Comparison of ENCODE assay signal across 24 mouse cellular contexts in genomic region chr17:75216362-75216761, GRCm38 (mm10).
"Had no signal": no experiment of that assay in that cellular context is flagged by ENCODE, and none has a peak within 500 bp of the region (broad histone marks: within the 10 kb centered on the region; RNA-seq: fewer than 3 reads in every experiment).

No protein-coding gene starts in this region.

- DNase-seq: kidney, adult 11 months; kidney, adult 9 months; kidney, postnatal 14 days; layer of hippocampus, adult 9-11 months; liver; lung, adult 18-20 months; retina, postnatal 1 day; right cerebral cortex, postnatal 25 days; spleen, adult 18-20 months; thymus, postnatal 25 days had no signal

- H3K9me3 ChIP-seq: limb, embryonic 10.5 days; limb, embryonic 13.5 days; liver, embryonic 12.5 days; liver, embryonic 15.5 days; lung, embryonic 15.5 days; megakaryocyte, embryonic 14.5 days; midbrain, embryonic 10.5 days; midbrain, embryonic 13.5 days; neural tube, embryonic 12.5 days; neural tube, embryonic 15.5 days; stomach, embryonic 15.5 days had no signal

- H3K4me3 ChIP-seq: layer of hippocampus, adult 2 months; limb, embryonic 10.5 days; limb, embryonic 13.5 days; liver, embryonic 12.5 days; liver, embryonic 15.5 days; lung, embryonic 15.5 days; megakaryocyte, embryonic 14.5 days; midbrain, embryonic 10.5 days; midbrain, embryonic 13.5 days; neural tube, embryonic 12.5 days; neural tube, embryonic 15.5 days; stomach, embryonic 15.5 days had no signal

- H3K4me2 ChIP-seq: limb, embryonic 13.5 days; liver, embryonic 12.5 days; liver, embryonic 15.5 days; lung, embryonic 15.5 days; midbrain, embryonic 13.5 days; neural tube, embryonic 12.5 days; neural tube, embryonic 15.5 days; stomach, embryonic 15.5 days had no signal

- H3K9ac ChIP-seq: limb, embryonic 13.5 days; liver, embryonic 12.5 days; liver, embryonic 15.5 days; lung, embryonic 15.5 days; midbrain, embryonic 13.5 days; neural tube, embryonic 12.5 days; neural tube, embryonic 15.5 days; stomach, embryonic 15.5 days had no signal

- H3K36me3 ChIP-seq: limb, embryonic 10.5 days; limb, embryonic 13.5 days; liver, embryonic 12.5 days; liver, embryonic 15.5 days; lung, embryonic 15.5 days; midbrain, embryonic 10.5 days; midbrain, embryonic 13.5 days; neural tube, embryonic 12.5 days; neural tube, embryonic 15.5 days; stomach, embryonic 15.5 days had no signal

- H3K27ac ChIP-seq: layer of hippocampus, adult 2 months; limb, embryonic 10.5 days; limb, embryonic 13.5 days; liver, embryonic 12.5 days; liver, embryonic 15.5 days; lung, embryonic 15.5 days; macrophage; midbrain, embryonic 10.5 days; midbrain, embryonic 13.5 days; neural tube, embryonic 12.5 days; neural tube, embryonic 15.5 days; stomach, embryonic 15.5 days had no signal

- H3K27me3 ChIP-seq: limb, embryonic 13.5 days; liver, embryonic 12.5 days; liver, embryonic 15.5 days; lung, embryonic 15.5 days; megakaryocyte, embryonic 14.5 days; midbrain, embryonic 13.5 days; neural tube, embryonic 12.5 days; neural tube, embryonic 15.5 days; stomach, embryonic 15.5 days had no signal

- ATAC-seq: liver, embryonic 12.5 days; midbrain, embryonic 13.5 days; midbrain, embryonic 16.5 days had no signal

- H3K4me1 ChIP-seq: limb, embryonic 10.5 days; limb, embryonic 13.5 days; liver, embryonic 12.5 days; liver, embryonic 15.5 days; lung, embryonic 15.5 days; midbrain, embryonic 10.5 days; midbrain, embryonic 13.5 days; neural tube, embryonic 12.5 days; neural tube, embryonic 15.5 days; stomach, embryonic 15.5 days had no signal
